Mouse (Mus musculus): Measurements from ENCODE around the gene Cldn6. TPM values are rescaled to one million over a fixed set of nuclear protein-coding genes. Genes with fewer than 3 reads are reported as not detected.
A peak's percentile ranks its signal among the peaks of the same experiment; 100 is the strongest.

The Cldn6 gene
- polyA plus RNA-seq, 1 experiment from 2014 or later, result 2.2 TPM

DNA sequence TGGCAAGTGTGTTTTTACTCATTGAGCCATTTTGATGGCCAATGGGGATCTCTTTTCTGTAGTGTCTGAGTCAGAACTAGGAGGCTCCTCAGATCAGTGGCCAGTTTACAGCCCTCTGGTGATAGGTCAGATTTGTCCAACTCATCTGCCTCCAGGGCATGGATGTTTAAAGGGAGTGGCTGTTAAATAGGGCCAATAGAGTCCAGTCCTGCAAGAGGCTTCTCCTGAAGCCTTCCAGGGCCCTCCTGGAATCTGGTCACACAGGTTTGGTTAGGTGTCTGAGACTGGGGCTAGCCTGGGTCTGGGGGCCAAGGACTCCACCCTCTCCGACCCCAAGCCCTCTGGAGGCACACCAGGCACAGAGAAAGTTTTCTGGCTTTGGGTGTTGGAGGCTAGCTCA is 15.4 kb downstream of the Cldn6 start:
- H3K9me3 ChIP-seq (replicated peaks), result no peaks in the 10 kb centered on the region
- no peak for ATAC-seq (ENCODE audit: insufficient number of reproducible peaks, low FRiP score)
- WGBS, result 68% methylated on average over 1 of the region's 1 CpGs
- no peaks in the 10 kb centered on the region for H3K36me3 ChIP-seq
- H3K9ac ChIP-seq, result no peak overlapping the region
- no peak overlapping the region for H3K4me3 ChIP-seq
- H3K4me1 ChIP-seq (replicated peaks), result 0 out of 2 replicates have a peak, but pooled peaks cover 3% of the 10 kb centered on the region
- H3K27ac ChIP-seq (ENCODE audit: poor library complexity, severe bottlenecking), result no peak overlapping the region
- no peak overlapping the region for H3K4me2 ChIP-seq
- H3K27me3 ChIP-seq (replicated peaks), result peaks cover 59% of the 10 kb centered on the region

DNA sequence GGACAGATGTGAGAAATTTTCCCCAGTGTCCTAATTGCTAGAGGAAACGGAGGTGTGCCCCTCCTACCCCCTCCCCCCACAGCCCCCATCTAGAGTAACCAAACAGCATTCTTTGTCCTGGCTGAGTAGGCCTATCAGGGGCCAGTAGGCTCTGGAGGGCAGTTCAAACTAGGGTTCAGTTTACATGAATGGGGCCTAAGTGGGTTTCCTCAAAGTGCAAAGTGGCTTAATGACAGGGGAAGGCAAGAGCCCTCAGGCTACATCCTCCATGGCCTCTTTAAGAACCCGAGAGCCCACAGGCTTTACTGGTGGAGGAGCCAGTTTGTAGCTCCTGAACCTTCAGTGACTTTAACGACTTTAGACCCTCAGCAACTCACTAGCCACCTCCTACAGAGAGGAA is 16.8 kb downstream of the Cldn6 start:
- ATAC-seq (ENCODE audit: insufficient number of reproducible peaks, low FRiP score), result no peak
- WGBS, result 27% methylated on average over 3 of the region's 3 CpGs

DNA sequence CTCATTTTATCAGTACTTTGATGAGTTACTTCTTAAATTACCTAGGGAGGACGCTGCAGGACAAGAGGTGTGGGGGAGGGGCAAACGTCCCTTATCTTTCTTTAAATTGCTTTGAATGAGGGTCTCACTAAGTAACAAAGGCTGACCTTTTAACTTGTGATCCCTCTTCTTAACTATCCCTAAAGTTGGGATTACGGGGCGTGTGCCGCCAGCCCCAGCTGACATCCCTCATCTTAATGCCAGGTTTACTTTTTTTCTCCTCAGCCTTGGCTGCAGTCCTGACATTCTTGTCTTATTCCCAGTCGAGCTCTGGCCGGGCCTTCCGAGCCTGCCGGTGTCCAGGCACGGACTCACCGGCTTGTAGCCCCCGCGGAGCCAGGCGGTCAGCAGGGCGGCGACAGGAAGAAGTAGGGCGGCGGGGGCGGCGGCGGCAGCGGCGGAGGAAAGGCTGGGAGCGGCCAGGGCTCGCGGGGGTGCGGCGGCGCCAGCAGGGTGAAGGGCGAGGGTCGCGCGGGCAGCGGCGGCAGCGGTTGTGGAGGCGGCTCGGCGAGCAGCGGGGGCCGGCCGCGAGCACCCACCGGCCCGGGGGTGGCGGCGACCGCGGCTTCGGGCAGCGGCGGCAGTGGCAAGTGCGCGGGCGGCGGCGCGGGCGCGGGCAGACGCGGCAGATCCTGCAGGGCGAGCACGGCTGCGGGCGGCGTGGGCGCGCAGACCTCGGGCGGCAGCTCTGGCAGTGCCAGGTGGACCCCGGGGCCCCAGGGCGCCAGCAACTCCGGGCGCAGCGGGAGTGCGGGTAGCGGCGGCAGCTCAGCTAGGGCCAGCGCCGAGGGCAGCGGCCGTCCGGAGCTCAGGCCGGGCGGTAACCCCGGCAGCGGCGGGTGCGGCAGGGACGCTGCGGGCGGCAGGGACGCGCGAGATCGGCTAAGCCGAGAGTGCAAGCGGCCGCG is 20.4 kb downstream of the Cldn6 start:
- Histone ChIP-seq H3K9me3 (replicated peaks) (no peaks in the 10 kb centered on the region), H3K27ac (ENCODE audit: poor library complexity, severe bottlenecking) (no peak overlapping the region), H3K36me3 (no peaks in the 10 kb centered on the region), H3K4me1 (replicated peaks) (0 out of 2 replicates have a peak, but pooled peaks cover 3% of the 10 kb centered on the region), H3K27me3 (replicated peaks) (peaks cover 68% of the 10 kb centered on the region), H3K9ac (peak overlapping the region; percentile 70), H3K4me2 (peak overlapping the region; percentile 100), H3K4me3 (peak overlapping the region; percentile 76)
- peak; percentile 22 for ATAC-seq (ENCODE audit: insufficient number of reproducible peaks, low FRiP score)
- 2% methylated on average over 92 of the region's 101 CpGs for WGBS

More for the DNA sequence above, 16.8 kb downstream of the Cldn6 start:
- H3K9ac ChIP-seq, result no peak overlapping the region
- no peak overlapping the region for H3K27ac ChIP-seq (ENCODE audit: poor library complexity, severe bottlenecking)
- H3K4me2 ChIP-seq, result no peak overlapping the region
- H3K9me3 ChIP-seq (replicated peaks), result no peaks in the 10 kb centered on the region
- no peaks in the 10 kb centered on the region for H3K36me3 ChIP-seq
- H3K27me3 ChIP-seq (replicated peaks), result peaks cover 67% of the 10 kb centered on the region
- H3K4me1 ChIP-seq (replicated peaks), result 0 out of 2 replicates have a peak, but pooled peaks cover 3% of the 10 kb centered on the region
- H3K4me3 ChIP-seq, result no peak overlapping the region

DNA sequence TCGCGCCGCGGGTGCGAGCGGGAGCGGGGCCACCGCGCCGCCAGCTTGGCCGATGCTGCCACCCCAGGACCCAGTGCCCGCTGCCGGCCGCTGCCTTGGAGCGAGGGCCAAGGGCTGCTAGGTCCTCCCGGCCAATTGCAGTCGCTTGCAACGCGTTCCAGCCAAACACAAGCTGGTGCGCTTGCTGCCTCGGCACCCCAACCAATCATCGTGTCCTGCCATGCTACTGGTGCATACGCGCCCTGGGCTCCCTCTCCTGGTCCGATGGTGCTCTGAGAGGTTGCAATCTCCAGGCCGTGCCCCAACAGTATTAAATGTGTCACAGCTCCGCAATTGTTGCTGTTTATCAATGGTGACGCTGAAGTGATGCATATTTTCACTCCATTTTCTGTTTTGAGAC is 21.0 kb downstream of the Cldn6 start:
- Histone ChIP-seq H3K27me3 (replicated peaks) (peaks cover 65% of the 10 kb centered on the region), H3K4me3 (peak overlapping the region; percentile 76), H3K27ac (ENCODE audit: poor library complexity, severe bottlenecking) (no peak overlapping the region), H3K9me3 (replicated peaks) (no peaks in the 10 kb centered on the region), H3K4me1 (replicated peaks) (0 out of 2 replicates have a peak, but pooled peaks cover 3% of the 10 kb centered on the region), H3K9ac (peak overlapping the region; percentile 70), H3K36me3 (no peaks in the 10 kb centered on the region), H3K4me2 (peak overlapping the region; percentile 100)
- ATAC-seq (ENCODE audit: insufficient number of reproducible peaks, low FRiP score), result peak; percentile 92
- WGBS, result 0% methylated on average over 28 of the region's 28 CpGs

DNA sequence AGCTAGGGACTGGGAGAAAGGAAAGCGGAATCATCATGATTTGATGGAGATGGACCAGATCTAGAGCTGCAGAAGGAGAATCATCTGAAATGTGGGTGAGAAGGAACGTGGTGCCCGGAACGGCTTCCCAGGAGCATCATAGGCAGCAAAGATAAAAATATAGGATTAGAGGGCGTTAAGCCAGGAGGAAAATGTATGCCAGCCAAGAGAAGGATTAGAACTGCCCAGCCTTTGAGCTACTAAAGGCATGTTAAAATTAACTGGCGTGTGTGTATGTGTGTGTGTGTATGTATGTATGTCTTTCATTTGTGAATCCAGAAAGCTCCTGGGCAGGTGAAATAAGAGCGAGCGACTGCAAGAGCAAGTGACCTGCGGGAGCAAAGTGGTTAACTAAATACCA is 24.3 kb downstream of the Cldn6 start:
- Histone ChIP-seq H3K36me3 (no peaks in the 10 kb centered on the region), H3K4me3 (no peak overlapping the region), H3K9ac (no peak overlapping the region), H3K9me3 (replicated peaks) (no peaks in the 10 kb centered on the region), H3K27me3 (replicated peaks) (peaks cover 68% of the 10 kb centered on the region), H3K27ac (ENCODE audit: poor library complexity, severe bottlenecking) (no peak overlapping the region), H3K4me2 (no peak overlapping the region), H3K4me1 (replicated peaks) (0 out of 2 replicates have a peak, but pooled peaks cover 3% of the 10 kb centered on the region)
- no peak for ATAC-seq (ENCODE audit: insufficient number of reproducible peaks, low FRiP score)
- 80% methylated on average over 9 of the region's 9 CpGs for WGBS

DNA sequence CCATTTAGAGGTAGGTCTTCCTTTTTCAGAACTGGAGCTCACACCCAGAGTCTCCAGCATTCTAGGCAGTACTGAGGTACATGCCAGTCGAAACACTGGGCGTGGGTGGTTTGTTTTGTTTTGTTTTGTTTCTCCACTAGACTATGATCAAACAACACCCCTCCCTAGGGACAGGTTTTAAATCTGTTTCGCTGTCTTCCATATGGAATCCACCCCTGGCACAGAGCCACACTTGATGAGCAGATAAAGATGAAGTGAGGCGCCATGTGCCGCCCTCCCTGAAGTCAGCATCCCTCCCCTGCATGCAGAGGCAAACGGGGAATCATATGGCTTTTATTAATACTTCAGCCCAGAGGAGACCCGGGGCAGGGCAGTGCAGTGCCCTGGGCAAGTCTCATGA is 25.7 kb downstream of the Cldn6 start:
- no peak overlapping the region for H3K27ac ChIP-seq (ENCODE audit: poor library complexity, severe bottlenecking)
- no peak overlapping the region for H3K4me2 ChIP-seq
- no peak overlapping the region for H3K9ac ChIP-seq
- H3K9me3 ChIP-seq (replicated peaks), result no peaks in the 10 kb centered on the region
- ATAC-seq (ENCODE audit: insufficient number of reproducible peaks, low FRiP score), result no peak
- no peaks in the 10 kb centered on the region for H3K36me3 ChIP-seq
- 55% methylated on average over 7 of the region's 7 CpGs for WGBS
- peaks cover 60% of the 10 kb centered on the region for H3K27me3 ChIP-seq (replicated peaks)
- no peak overlapping the region for H3K4me3 ChIP-seq
- no peaks in the 10 kb centered on the region for H3K4me1 ChIP-seq (replicated peaks)

DNA sequence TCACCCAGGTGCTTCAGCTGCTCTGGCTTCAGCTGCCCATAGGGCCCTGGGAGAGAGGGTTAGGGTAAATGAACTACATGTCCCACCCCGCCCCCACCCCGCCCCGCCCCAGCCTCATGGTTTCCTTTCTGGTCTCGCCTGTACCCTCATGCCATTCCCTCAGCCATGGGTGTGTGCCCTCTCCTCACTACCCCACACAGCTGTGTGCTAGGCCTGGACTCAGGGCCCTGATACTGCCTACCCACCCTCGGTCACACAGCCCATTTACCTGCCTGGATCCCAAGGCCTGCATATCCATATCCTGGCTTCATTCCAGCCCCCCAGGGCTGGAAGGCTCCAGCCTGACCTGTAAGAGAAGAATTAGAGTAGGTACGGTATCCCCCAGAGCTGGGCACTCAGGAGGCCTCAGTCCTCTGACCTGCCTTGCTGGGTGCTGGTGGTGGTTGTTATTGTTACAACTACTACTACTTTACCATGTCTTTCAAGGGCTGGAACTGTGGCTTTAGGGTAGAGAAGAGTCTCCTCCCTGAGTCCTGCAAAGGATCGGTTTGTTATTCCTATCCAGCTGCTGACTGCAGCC is 26.6 kb downstream of the Cldn6 start:
- Histone ChIP-seq H3K27me3 (replicated peaks) (peaks cover 63% of the 10 kb centered on the region), H3K4me2 (no peak overlapping the region), H3K36me3 (no peaks in the 10 kb centered on the region), H3K27ac (ENCODE audit: poor library complexity, severe bottlenecking) (no peak overlapping the region), H3K4me3 (no peak overlapping the region), H3K9ac (no peak overlapping the region), H3K4me1 (replicated peaks) (no peaks in the 10 kb centered on the region), H3K9me3 (replicated peaks) (no peaks in the 10 kb centered on the region)
- WGBS, result 65% methylated on average over 7 of the region's 7 CpGs
- ATAC-seq (ENCODE audit: insufficient number of reproducible peaks, low FRiP score), result no peak

- ATAC-seq (ENCODE audit: insufficient number of reproducible peaks, low FRiP score), result no peak
- Histone ChIP-seq H3K27ac (ENCODE audit: poor library complexity, severe bottlenecking) (no peak overlapping the region), H3K4me2 (no peak overlapping the region), H3K9ac (no peak overlapping the region), H3K9me3 (replicated peaks) (no peaks in the 10 kb centered on the region), H3K36me3 (no peaks in the 10 kb centered on the region), H3K4me3 (no peak overlapping the region), H3K4me1 (replicated peaks) (no peaks in the 10 kb centered on the region), H3K27me3 (replicated peaks) (peaks cover 63% of the 10 kb centered on the region)
- 0% methylated on average over 3 of the region's 3 CpGs for WGBS
These were observed 27.2 kb downstream of the Cldn6 start for GRCm38 (mm10) chr17:23706212-23706611.

DNA sequence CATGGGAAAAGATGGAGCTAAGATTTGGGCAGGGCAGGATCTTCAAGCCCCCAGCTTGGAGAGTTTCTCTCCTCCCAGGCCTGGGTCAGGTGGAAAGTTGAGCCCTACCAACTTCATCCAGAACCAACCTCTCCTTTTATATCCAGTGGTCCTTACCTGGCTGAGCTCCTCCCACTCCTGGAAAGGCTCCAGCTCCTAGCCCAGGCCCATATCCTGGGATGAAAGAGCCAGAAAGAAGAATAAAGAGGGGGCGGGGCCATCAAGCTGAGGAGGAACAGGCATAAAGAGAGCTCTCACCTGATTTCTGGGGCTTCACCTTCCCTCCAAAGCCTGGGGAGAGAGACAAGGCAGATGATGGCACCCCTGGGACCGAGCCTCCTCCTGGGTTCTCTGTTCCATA is 38.0 kb downstream of the Cldn6 start:
- no peak for ATAC-seq (ENCODE audit: insufficient number of reproducible peaks, low FRiP score)
- H3K27me3 ChIP-seq (replicated peaks), result peaks cover 38% of the 10 kb centered on the region
- no peaks in the 10 kb centered on the region for H3K36me3 ChIP-seq
- no peak overlapping the region for H3K9ac ChIP-seq
- no peak overlapping the region for H3K4me2 ChIP-seq
- H3K27ac ChIP-seq (ENCODE audit: poor library complexity, severe bottlenecking), result no peak overlapping the region
- no peaks in the 10 kb centered on the region for H3K9me3 ChIP-seq (replicated peaks)
- H3K4me1 ChIP-seq (replicated peaks), result no peaks in the 10 kb centered on the region
- WGBS, result 58% methylated on average over 2 of the region's 2 CpGs
- H3K4me3 ChIP-seq, result no peak overlapping the region

- WGBS, result 37% methylated on average over 1 of the region's 1 CpGs
- ATAC-seq (ENCODE audit: insufficient number of reproducible peaks, low FRiP score), result no peak
- Histone ChIP-seq H3K27me3 (replicated peaks) (peaks cover 34% of the 10 kb centered on the region), H3K4me1 (replicated peaks) (no peaks in the 10 kb centered on the region), H3K9me3 (replicated peaks) (no peaks in the 10 kb centered on the region), H3K27ac (ENCODE audit: poor library complexity, severe bottlenecking) (no peak overlapping the region), H3K4me3 (no peak overlapping the region), H3K36me3 (no peaks in the 10 kb centered on the region), H3K4me2 (no peak overlapping the region), H3K9ac (no peak overlapping the region)
These were observed 40.4 kb downstream of the Cldn6 start for GRCm38 (mm10) chr17:23719455-23719854.

DNA sequence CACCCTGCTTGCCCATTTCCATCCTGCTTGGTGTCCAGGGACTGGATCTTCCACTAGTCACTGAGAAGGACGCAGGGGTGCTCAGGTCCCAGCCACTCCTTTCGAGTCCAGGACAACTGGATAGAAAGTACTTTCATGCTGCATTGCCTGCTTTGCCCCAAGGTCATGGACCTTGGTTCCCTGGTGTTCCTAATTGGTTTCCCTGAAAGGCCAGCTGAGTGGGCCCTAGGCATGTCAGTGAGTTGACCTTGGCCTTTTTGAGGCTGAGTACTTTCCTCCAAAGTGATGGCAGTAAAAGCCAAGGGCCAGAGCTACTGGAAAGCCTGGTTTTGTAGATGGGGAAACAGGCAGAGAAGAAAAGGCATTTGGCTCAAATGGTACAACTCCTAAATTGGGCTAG is 42.8 kb downstream of the Cldn6 start:
- H3K27me3 ChIP-seq (replicated peaks), result peaks cover 32% of the 10 kb centered on the region
- no peaks in the 10 kb centered on the region for H3K36me3 ChIP-seq
- no peak overlapping the region for H3K4me3 ChIP-seq
- no peak overlapping the region for H3K9ac ChIP-seq
- ATAC-seq (ENCODE audit: insufficient number of reproducible peaks, low FRiP score), result no peak
- H3K9me3 ChIP-seq (replicated peaks), result no peaks in the 10 kb centered on the region
- H3K4me1 ChIP-seq (replicated peaks), result peaks cover 5% of the 10 kb centered on the region
- no peak overlapping the region for H3K27ac ChIP-seq (ENCODE audit: poor library complexity, severe bottlenecking)
- WGBS, result 81% methylated on average over 2 of the region's 2 CpGs
- H3K4me2 ChIP-seq, result no peak overlapping the region
